Mouse (Mus musculus): ENCODE data around the gene Gm3685.
A peak's percentile ranks its signal among the peaks of the same experiment; 100 is the strongest.
"Not testable (repeated sequence)": the region's sequence is repeated elsewhere in the genome, so short reads cannot be mapped to it uniquely, and the experiment has no call there.

The Gm3685 gene

GRCm38 (mm10) chr14:7044870-7045269 is at the start of gene Gm3685:
Gene Gm3685, minus strand, starts transcription at chr14:7044970.
- DNase-seq, result not testable (repeated sequence)

- peak; percentile 8 for DNase-seq
These were observed 17.7 kb downstream of the Gm3685 start, which contains the start of gene Gm10406 for GRCm38 (mm10) chr14:7026781-7027749. Gene Gm10406, minus strand, starts transcription at chr14:7027449.

GRCm38 (mm10) chr14:7026274-7026673 is 18.5 kb downstream of the Gm3685 start:
- not testable (repeated sequence) for DNase-seq

All from thymus, postnatal 4 days (tissue).